Mouse (Mus musculus): ENCODE results near the gene Ckm.

DNA sequence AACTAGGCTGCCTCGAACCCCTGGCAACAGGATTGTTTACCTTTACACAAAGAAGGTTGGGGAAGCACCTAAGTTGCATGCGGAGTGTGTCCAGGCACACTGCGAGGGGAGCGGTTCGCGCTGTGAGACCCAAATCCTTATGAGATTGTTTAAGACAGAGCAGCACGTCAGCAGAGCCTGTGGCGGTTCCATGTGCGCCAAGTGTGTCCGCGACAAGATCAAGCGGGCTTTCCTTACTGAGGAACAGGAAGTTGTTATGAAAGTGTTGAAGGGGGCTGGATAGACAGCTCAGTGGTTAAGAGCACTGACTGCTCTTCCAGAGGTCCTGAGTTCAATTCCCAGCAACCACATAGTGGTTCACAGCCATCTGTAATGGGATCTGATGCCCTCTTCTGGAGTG is 63.7 kb downstream of the Ckm start:
- TF ChIP-seq CTCF (IDR thresholded peaks at IDR 0.05; ENCODE audit: low read depth, low read length) (no peak), POLR2A (IDR thresholded peaks at IDR 0.05; ENCODE audit: extremely low read depth, insufficient read depth, low read length) (no peak)
